Mouse (Mus musculus) heart, adult 2 months (tissue): ENCODE data around the gene Mkln1. TPM values are rescaled to one million over a fixed set of nuclear protein-coding genes. Genes with fewer than 3 reads are reported as not detected.

ENCODE experiments used
- DNase-seq, 2 experiments: peaks; one replicate each; pipeline ENCODE4 v3.0.0; 2021
- H3K27ac ChIP-seq: fragments of 200-600 bp; 2 replicates; pipeline ENCODE4 v1.8.1; 2022
- H3K27me3 ChIP-seq: fragments of 200-500 bp; 2 replicates; pipeline ENCODE4 v1.6.1; 2012; ENCODE audit warnings: mild to moderate bottlenecking, low read length, inconsistent platforms, mixed read lengths; ENCODE audit not compliant: control insufficient read depth, insufficient read depth
- H3K36me3 ChIP-seq: fragments of 200-500 bp; 2 replicates; pipeline ENCODE4 v1.6.1; 2012; ENCODE audit warnings: low read length, inconsistent platforms; ENCODE audit not compliant: control insufficient read depth, insufficient read depth
- H3K4me1 ChIP-seq: fragments of 200-500 bp; 2 replicates; pipeline ENCODE4 v1.6.1; 2011; ENCODE audit warnings: low read length; ENCODE audit not compliant: control insufficient read depth, insufficient read depth
- H3K4me3 ChIP-seq: fragments of 200-600 bp; 2 replicates; pipeline ENCODE4 v1.8.1; 2022
- H3K79me2 ChIP-seq: fragments of 200-500 bp; replicated peaks from 2 replicates; pipeline ENCODE4 v1.6.1; 2012; ENCODE audit warnings: mild to moderate bottlenecking, inconsistent platforms, low read length, moderate library complexity, mixed read lengths; ENCODE audit not compliant: control insufficient read depth, insufficient read depth
- H3K9ac ChIP-seq: fragments of 200-500 bp; 2 replicates; pipeline ENCODE4 v1.6.1; 2012; ENCODE audit warnings: low read depth, mild to moderate bottlenecking, control low read depth, inconsistent platforms, low read length, mixed read lengths
- CTCF ChIP-seq: fragments of 200-600 bp; IDR thresholded peaks from 2 replicates; pipeline ENCODE4 v1.8.1; 2022; ENCODE audit warnings: antibody characterized with exemption, mild to moderate bottlenecking, moderate library complexity
- EP300 ChIP-seq: fragments of 200-500 bp; IDR thresholded peaks from 2 replicates; pipeline ENCODE4 v1.6.1; 2011; ENCODE audit warnings: low read depth, low read length, control low read depth; ENCODE audit not compliant: insufficient read depth
- POLR2A ChIP-seq: fragments of 200-500 bp; IDR thresholded peaks from 2 replicates; pipeline ENCODE4 v1.6.1; 2011; ENCODE audit warnings: mild to moderate bottlenecking, low read depth, low read length, control low read depth; ENCODE audit not compliant: insufficient read depth
- WGBS: fragments of 180-500 bp; shearing (Covaris S2); methylation state at CpG from one replicate; pipeline ENCODE4 v1.1.7; 2018; 5-methylcytosine and 5-hydroxymethylcytosine counted together
- intact Hi-C: fragments of 180-260 bp; cut with DNase I; formaldehyde crosslinking; loops from one replicate; pipeline ENCODE4 v1.15.1; 2025
- polyA plus RNA-seq: library from polyadenylated mRNA; depleted of rRNA; stranded (reverse); fragments of >200 nt; gene quantifications from 2 replicates; pipeline ENCODE4 v1.2.3, GENCODE M21; 2012; rRNA removed
- total RNA-seq, 2 experiments: library from RNA; stranded (reverse); gene quantifications; 2 replicates each; pipeline ENCODE4 v1.2.3; 2021

Gene Mkln1
- total and polyA plus RNA-seq, 3 experiments: 52.5 to 157 (median 148) TPM

GRCm38 (mm10) chr6:31564901-31565391 lies 166.4 kb downstream of the Mkln1 start:
- TF ChIP-seq CTCF (no peak), POLR2A (no peak), EP300 (no peak)

More at GRCm38 (mm10) chr6:31564901-31565391, 166.4 kb downstream of the Mkln1 start:
- peak overlapping the region; percentile 47 for H3K4me3 ChIP-seq
- no peaks in the 10 kb centered on the region for H3K36me3 ChIP-seq
- intact Hi-C loops: loop anchor here (2.0 to 5.0 kb wide), 3 partner anchors 22 to 60 kb away; no protein-coding TSS in a partner anchor
- peak overlapping the region; percentile 18; the same call in 1 of the 2 replicates for H3K9ac ChIP-seq
- 27% methylated on average over 17 of the region's 17 CpGs for WGBS
- H3K4me1 ChIP-seq: peaks cover 5% of the 10 kb centered on the region; the same call in 1 of the 2 replicates
- no peak for DNase-seq
- H3K27me3 ChIP-seq: peaks cover 2% of the 10 kb centered on the region; the same call in 1 of the 2 replicates
- no peaks in the 10 kb centered on the region for H3K79me2 ChIP-seq
- peak overlapping the region; percentile 87 for H3K27ac ChIP-seq

Other genes starting within 250 kb of the Mkln1 start
- 10 to 100 TPM; 71.6 to 90.9 TPM for gene Podxl, start 165.2 kb downstream of the Mkln1 start, total RNA-seq
- gene Podxl, start 165.2 kb downstream of the Mkln1 start, polyA plus RNA-seq: 53.8 and 99.2 TPM in 2 replicates